Mouse (Mus musculus): ENCODE results near the gene Cabp7.

DNA sequence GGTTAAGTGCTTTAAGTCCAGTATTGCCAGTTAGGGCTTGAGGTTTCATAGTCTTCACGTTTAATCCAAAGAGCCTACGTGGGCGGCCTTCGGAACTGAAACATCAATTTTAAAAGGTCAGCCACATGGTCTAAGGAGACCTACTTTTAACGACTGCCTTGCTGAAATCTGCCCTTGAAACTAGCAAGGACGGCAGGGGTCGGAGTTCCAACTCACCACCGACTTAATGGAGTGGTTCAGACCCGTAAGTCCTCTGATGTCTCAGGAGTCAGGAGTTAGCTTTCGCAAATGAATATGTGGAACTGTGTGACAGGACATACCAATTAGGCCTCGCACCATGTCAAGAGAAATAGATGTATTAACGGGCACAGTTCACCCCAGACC, 42.9 kb downstream of the Cabp7 start:
- TF ChIP-seq CTCF (IDR thresholded peaks at IDR 0.05; ENCODE audit: borderline replicate concordance, extremely low read depth, insufficient read depth, insufficient read length): no peak
- TF ChIP-seq POLR2A (IDR thresholded peaks at IDR 0.05; ENCODE audit: borderline replicate concordance, extremely low read depth, insufficient read depth, insufficient read length, poor library complexity, severe bottlenecking): no peak
